Mouse (Mus musculus) 3134 (cell line): ENCODE data around the gene Adam1b.
A peak's percentile ranks its signal among the peaks of the same experiment; 100 is the strongest.
"Not testable (repeated sequence)": the region's sequence is repeated elsewhere in the genome, so short reads cannot be mapped to it uniquely, and the experiment has no call there.

Experiments used
- DNase-seq: peaks from one replicate; pipeline ENCODE4 v3.0.0-alpha.2; 2011; ENCODE audit warnings: low spot score; ENCODE audit not compliant: insufficient read length; ENCODE audit errors: extremely low read depth

Adam1b gene

DNA sequence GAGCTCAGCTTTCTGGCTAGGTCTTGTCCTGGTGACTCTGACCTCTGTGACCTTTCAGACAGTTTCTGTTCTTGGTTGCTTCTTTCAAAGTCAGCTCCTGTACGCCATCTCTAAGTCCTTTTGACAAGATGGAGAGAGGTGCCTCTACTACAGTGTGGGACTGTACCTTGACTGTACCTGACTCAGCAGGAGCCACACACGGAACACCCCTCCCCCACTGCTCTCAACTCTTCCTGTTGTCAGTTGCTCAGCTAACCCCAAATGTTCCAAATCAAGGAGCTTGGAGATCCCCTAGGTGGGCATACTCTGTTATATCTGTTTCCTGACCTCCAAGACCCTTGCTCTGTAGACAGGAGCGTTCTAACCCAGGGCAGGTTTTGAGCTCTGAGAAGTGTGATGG, at the start of gene Adam1b:
Gene Adam1b, minus strand, starts transcription at position 205 of the 400 bp plus-strand sequence.
- no peak for DNase-seq

DNA sequence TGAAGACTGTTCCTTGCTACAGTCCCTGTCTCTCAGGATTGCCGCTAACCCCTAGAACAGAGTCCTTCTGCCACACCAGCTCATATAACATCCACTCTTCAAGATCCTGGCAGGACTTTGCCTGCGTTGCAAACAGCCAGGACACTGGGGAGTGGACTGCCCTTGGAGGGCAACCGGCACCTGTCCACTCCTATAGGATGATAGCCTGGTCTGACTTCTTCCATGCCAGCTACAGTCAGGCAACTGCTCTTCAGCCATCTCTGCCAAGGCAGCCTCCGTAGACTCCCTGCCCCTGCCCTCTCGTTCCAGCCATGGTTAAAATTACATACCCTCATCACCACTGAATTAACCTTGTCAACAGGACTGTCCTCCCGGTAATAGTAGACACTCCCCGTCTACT, 46.0 kb upstream of the Adam1b start:
- DNase-seq: no peak

DNA sequence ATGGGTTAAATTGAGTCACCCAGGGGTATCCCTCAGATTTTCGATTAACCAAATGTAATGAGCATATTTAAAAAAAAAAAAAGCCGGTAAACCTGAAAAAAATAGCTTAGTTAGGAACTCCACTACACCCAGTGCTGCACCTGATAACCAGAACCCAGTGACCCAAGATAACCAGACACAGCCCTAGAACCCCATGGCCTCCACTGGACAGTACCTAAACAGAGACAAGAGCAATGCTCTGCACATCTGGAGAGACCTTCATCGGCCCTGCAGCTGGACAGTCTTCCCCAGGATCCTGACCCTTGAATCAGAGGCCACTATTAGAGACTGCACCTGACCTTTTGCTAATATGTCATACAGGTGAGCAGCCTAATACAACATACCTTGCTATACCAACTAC, 43.8 kb upstream of the Adam1b start:
- no peak for DNase-seq

DNA sequence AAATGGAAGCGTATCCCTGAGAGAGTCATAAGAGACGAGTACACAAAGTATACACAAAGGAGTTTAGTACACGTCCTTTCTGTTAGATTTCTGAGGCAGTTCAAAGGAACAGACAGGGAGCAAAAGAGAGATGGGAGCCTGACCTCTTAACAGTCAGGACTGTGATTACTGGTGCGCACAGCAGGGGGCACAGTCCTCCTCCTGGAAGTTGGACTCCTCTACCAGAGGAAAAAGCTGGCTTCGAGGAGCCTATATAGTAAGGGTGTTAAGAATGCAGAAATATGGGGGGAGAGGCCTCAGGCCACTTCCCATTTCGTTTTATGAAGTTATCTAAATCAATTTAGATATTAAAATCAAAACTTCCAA, 43.3 kb upstream of the Adam1b start:
- DNase-seq: peak; percentile 26

DNA sequence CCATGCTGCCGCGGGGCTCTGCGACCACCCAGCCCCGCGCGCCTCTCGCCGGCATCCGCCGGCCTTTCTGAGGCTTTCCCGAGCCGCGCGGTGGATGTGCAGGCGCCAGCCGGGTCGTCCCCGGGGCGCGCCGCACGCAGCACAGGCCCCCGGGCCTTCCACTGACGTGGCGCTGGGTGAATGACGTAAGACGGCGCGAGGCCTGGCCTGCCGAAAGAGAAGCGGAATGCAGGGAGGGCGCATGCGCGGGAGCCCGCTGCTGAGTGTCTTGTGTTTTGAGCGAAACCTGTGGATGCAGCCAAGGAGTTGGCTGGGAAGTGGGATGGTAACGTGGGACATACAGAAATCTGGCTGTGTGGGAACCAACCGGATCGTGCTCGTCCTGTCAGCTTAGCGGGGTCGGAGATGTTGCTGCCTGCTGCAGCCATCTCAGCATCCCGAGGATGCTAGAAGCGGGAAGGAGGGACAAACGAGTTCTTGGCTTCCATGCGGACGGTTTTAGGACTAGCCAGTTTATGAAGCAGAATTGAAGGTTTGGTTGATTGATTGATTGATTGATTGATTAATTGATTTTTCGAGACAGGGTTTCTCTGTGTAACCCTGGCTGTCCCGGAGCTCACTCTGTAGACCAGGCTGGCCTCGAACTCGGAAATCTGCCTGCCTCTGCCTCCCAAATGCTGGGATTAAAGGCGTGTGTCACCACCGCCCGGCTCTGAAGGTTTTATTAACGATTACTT, 42.7 kb upstream of the Adam1b start, which contains the start of gene Mapkapk5:
Gene Mapkapk5, minus strand, starts transcription at position 113 of the 737 bp plus-strand sequence.
- DNase-seq: peak; percentile 90

DNA sequence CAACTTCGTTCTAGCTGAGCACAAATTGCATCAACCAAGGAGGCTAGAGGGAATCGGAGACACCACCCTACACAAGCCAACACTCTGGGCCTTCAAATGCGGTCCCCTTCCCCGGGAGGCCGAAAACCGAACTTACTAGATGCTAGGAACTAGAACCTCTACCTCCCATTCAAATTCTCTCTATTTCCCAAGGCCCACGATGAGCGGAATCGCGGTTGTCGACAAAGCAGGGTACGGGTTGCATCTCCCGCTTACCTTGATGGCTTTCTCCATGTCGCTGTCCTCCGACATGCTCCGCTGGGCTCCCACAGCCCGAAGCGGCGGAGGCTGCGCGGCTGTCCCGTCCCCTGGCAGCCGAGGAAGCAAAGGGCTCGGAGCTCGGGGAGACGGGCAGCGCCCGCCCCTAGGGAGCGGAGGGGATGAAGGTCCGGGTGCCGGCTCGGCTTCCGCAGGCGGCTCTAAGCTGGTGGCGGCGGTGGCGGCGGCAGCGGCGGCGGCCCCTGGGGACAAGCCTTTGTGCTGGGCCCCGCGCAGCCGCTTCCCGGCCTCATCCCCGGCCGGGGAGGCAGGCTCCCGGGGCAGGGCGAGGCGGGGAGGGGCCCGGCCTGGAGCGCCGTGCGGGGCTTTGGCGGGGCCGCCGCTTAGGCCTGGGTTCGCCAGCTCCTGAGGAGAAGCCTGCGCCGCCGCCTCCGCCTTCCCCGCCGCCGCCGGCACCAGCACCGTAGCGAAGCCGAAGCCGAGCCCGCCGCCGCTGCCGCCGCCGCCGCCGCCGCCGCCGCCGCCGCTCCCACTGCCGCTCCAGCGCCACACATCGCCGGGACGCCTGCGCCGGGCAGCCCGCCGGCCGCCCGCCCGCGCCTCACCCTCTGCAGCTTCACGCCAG, 41.9 kb upstream of the Adam1b start, which contains the start of the genes Adam1a and Gm42878:
Gene Adam1a, minus strand, starts transcription at position 573 of the 883 bp plus-strand sequence.
Gene Gm42878, minus strand, starts transcription at position 573 of the 883 bp plus-strand sequence.
- peak; percentile 43 for DNase-seq

DNA sequence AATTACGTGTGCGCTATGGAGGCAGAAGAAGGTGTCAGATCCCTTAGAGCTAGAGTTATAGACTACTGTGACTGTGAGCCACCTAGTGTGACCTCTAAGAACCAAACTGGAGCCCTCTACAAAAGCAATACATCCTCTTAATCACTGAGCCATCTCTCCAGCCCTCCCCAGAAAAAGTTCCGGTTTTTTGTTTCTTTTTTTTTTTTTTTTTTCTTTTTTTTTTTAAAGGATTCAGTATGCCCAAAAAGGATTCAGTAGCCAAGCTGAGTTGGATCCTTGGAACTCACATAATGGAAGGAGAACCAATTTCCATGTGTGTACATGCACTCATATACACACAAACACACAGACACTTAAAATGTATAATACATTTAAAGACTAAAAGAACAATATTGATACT, 40.1 kb upstream of the Adam1b start:
- DNase-seq: no peak

DNA sequence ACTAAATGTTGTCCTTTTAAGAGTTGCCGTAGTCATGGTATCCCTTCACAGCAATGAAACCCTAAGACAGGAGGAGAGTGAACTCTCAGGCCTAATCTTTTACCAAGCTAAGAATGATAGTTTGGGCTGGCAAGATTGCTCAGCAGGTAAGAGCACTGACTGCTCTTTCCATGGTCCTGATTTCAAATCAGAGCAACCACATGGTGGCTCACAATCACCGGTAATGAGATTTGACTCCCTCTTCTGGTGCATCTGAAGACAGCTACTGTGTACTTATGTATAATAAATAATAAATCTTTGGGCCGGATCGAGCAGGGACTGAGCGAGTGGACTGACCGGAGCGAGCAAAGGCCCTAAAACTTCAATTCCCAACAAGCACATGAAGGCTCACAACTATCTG, 38.0 kb upstream of the Adam1b start:
- no peak for DNase-seq

DNA sequence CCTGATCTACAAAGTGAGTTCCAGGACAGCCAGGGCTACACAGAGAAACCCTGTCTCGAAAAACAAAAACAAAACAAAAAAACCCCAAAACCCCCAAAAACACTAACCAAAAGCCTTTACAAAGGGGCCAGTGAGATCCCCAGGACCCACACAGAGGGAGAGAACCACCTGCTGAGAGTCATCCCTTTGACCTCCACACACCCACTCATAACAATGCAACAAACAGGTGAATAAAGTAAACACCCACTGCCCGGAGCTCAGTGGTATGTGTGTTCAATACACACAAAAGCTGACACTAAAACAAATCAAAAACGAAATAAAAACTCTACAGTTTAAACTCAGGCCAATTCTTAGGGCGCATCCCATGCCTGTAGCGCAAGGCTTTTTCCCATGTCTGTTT, 36.8 kb upstream of the Adam1b start:
- no peak for DNase-seq

DNA sequence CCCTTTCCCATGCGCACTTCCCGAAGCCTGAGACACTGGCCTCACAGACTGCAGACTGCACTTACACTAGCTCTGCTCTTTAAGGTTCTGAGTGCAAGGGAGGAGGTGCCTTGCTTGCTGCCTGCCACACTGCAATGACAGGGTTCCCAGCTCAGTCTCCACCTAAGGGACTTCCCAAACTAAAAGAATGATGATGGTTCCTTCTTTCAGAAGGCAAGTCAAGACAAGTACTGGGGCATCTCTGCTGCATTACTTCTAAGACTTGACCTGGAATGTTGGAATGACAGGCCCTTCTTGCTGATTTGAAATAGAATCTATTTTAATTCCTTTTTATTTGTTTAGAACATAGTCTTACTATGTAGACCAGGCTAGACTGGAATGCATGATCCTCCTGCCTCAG, 34.4 kb upstream of the Adam1b start:
- no peak for DNase-seq

DNA sequence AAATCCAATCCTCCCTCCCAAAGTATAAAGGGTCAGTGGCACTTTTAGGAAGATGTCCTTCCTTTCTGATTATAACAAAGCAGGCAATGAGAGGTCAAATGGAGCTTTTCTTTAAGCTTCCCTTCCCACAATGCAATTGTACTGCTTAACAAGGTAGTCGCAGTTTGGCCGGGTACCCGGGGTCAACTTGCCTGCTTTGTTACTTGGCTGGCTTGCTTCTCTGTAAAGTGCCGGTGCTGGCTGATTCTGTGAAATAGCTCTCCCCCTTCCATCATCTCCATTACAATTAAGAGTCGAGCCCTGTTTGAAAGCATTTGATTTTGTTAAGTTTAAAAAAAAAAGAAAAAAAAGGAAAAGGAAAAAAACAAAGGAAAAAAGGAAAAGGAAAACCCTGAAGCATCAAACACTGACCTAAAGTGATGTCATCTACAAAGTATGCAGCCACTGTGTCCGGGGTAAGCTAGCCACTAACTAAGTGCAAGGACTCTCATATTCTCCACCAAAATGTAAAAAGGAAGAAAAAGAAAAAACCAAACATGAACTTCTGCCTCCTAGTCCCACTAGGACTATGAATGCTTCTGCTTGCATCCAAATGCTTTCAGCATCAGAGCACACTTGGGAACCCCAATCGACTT, 33.8 kb upstream of the Adam1b start:
- DNase-seq: no peak

DNA sequence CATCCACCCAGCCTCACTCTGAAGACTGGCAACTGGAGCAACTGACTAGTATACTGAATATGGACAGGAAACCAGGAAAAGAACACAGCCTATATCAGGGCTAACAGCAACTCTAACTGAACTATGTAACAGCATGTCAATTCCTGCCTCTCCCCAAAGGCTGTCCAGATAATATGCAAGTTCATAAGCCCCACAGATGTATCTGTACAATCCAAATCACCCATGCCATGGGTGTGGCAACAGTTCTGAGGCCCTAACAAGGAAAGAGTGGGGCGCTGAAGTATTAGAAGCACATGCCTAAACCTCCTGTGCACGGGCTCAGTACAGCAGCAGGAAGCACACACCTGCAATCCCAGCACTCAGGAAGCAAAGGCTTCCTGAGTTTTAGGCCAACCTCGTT, 31.9 kb upstream of the Adam1b start:
- DNase-seq: no peak

DNA sequence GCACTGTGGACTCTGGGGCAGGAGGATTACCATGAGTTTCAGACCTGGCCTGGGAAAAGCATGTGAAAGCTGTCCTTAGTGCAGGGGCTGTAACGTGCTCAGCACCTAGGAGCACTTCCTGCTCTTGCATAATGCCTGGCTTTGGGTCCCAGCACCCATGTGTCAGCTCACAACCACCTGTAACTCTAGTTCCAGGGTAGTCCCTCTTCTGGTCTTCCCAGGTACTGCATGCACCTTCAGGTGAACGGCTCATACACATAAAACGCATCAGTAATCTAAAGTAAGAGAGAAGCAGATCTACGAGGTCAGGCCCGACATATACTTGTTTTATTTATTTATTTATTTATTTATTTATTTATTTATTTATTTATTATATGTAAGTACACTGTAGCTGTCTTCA, 31.3 kb upstream of the Adam1b start:
- DNase-seq: no peak

DNA sequence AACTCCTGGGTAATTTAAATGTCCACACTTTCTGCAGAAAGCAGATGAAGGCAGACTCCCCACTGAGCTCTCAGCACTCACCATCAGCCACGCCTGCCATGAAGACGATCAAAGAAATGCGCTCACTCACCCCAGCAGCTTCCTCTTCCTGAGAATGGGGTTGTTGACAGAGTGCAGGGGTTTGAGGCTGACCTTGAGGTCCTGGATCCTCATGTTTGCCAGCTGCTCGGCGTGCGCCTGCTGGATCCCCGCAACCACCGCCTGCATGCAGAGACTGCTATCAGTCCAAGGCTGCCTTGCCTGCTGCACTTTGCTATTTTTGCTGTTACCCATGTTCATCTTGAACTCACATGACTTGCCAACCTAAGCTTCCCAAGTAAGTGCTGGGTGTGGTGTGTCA, 23.7 kb upstream of the Adam1b start:
- DNase-seq: no peak

DNA sequence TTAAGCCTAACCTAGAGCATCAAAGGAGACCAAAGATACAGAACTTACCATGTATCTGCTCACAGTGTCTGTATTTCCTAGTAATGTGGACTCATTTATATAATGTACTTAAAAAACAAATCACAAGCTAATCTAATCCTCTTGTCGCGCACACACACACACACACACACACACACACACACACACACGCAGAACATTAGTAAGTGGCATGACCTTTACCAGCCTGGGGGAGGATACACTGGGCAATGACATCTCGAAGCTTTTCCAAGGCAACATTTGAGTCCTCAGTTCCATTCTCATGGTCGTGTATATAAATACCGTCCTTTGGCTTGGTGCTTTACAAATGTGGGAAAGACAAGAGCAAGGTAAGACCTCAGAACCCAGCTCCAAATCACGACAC, 23.3 kb upstream of the Adam1b start:
- no peak for DNase-seq

DNA sequence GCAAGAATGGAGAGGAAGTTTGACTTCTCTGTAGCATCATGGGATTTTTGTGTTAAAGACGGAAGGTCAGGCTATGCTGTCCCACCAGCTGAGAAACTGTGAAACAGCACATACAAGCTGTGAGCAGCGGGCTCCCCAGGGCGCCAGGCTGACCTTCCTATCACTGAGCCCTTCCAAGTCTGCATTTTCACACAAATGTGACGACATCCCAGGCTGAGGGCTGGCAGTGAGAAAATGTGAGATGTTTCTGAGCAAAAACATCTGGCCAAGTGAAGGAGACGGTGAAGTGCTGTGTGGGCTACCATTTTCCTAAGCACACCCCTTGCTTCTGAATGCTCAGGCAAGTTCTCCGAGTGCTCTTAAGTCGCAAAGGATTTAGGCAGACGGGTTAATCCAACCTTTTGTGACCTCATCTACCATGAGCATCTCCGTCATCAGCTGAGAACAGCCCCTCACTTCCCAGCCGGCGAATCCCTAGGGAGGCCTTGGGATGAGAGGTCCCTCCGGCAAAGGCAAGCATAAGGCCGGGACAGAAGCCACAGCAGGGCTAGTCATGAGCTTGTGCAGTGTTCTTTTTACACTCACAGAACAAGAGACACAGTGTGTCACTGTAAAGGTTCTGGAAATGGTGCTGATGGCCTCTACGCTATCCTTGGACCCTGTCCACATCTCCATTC, 22.7 kb upstream of the Adam1b start:
- no peak for DNase-seq

DNA sequence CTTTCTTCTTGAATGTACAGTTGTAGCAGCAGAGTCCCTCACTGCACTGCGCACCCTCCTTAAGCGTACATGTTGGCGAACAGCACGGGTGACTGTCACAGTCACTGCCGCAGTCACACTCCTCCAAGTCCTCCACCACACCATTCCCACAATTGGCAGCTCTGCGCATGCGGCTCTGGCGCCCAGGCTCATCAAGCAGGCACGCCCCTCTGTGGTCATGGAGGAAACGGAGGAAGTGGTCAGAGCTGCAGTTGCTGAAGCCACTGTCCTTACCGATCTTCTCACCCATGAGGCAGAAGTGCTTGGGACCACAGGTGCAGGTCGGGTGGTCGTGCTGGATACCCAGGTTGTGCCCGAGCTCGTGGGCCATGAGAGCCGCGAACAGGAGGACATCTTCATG, 16.5 kb upstream of the Adam1b start:
- not testable (repeated sequence) for DNase-seq

DNA sequence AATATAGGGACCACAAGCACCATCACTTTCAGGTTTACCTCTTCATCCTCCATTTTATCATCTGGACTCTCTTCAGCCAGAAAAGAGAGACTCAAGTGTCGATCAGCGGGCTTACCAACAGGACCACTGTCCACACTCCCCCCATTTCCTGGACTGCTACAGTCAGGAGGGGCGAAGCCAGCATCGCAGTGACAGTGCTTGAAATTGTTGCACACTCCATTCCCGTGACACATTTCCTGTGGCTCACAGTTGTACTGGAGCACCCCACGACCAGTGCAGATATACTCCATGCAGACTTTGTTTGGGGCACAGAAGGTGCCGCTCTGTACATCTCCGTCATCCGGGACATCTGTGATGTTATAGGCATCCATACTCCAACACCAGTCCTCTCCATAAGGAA, 15.7 kb upstream of the Adam1b start:
- DNase-seq: no peak

DNA sequence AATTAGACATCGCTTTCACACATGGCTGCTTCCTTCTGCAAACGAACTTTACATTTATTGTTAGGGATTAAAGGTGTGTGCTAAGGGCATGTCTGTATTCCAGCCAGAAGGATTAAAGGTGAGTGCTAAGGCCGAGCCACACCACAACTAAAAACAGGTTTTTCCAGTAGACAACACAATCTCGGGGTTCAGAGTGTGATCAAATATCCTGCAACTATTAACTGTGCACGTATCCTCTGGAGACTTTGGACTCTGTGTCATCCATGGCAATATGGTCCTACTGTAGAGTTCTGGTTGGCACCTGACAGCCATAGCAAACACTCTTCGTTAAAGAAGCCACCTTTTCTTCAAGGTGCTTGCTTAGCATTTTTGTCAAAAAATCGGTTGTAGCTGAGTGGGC, 6.8 kb upstream of the Adam1b start:
- DNase-seq: no peak

DNA sequence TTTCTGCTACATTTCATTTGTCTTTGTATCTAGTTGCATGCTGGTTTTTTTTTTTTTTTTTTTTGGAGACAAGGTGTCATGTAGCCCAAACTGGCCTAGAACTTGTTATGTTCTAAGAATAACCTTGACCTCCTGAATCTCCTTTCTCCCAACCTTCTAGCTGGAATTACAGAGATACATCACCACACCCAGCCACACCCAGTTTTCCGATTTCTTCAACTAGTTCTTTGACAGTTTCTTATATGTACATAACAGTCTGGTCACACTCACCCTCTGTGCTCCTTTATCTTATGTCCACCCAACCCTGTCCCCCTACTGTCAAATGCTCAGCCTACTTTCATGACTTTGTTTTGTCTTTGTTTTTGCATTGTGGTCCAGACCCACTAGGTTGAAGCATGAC, 3.6 kb upstream of the Adam1b start:
- no peak for DNase-seq
